Mouse (Mus musculus): Measurements from ENCODE around the gene Dapp1.

DNA sequence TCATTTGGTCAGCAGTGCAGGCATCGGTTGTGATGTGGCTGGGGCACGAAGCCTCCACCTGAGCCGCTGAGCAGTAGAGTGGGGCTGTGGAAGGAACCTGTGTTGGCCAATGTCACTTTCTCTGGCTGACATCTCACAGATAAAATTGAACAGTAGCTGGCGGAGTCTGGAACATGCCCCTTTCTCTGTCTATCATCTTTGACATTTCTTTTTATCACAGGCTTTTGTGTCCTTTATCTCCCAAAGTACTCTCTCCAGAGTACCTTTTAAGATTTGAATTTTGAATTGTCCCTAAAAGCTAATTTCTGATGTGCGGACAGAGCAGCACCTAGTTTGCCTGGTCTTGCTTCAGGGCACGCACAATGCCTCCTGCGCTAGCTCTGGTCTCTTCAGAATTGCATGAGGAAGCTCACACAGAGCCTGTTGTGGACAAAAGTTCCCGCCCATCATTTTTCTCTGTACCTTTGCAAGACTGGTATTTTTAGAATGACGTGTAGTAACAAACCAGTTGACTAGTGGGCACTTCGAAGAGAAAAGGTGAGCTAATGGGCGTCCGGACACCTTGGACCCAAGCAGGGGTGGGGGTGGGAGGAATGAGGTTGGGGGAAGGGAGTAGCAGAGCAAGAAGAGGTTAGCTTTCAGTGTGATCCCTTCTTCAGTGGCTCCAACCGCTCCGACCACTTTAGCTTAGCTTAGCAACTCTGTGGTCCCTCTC is 13.1 kb downstream of the Dapp1 start:
- TF ChIP-seq POLR2A (IDR thresholded peaks at IDR 0.05; ENCODE audit: insufficient read depth, low read length) (no peak), CTCF (IDR thresholded peaks at IDR 0.05; ENCODE audit: low read depth, low read length) (no peak)

All from ES-Bruce4 (cell line).